Mouse (Mus musculus): Measurements from ENCODE around the gene Hsd17b6.

Hsd17b6 gene

GRCm38 (mm10) chr10:128008207-128008889 is 937 bp upstream of the Hsd17b6 start:
- peak; percentile 69 to 78 for DNase-seq (ENCODE audit: low read depth in 2 of 2, low spot score in 2 of 2)

DNA sequence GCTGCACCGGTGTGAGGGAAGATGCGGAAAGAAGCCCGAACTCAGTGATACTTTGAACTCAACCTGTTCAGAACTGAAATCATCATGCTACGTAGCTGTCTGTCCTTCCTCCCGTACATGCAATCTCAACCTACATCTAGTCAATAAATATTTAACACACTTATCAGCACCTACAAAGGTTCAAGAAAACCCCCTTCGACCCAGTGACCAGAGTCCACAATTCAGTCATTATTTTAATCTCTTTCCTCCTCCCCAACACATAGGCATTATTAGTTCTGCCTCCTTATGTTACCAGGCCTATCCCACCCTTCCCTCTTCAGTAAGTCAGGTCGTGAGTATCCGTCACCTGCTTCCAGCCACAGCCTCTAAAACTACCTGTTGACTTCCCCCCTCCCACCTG is 1.9 kb downstream of the Hsd17b6 start:
- DNase-seq (ENCODE audit: low read depth in 2 of 2, low spot score in 2 of 2): no peak

- no peak for DNase-seq (ENCODE audit: low read depth in 2 of 2, low spot score in 2 of 2)
Measured at GRCm38 (mm10) chr10:128004918-128005317, 2.5 kb downstream of the Hsd17b6 start.

DNA sequence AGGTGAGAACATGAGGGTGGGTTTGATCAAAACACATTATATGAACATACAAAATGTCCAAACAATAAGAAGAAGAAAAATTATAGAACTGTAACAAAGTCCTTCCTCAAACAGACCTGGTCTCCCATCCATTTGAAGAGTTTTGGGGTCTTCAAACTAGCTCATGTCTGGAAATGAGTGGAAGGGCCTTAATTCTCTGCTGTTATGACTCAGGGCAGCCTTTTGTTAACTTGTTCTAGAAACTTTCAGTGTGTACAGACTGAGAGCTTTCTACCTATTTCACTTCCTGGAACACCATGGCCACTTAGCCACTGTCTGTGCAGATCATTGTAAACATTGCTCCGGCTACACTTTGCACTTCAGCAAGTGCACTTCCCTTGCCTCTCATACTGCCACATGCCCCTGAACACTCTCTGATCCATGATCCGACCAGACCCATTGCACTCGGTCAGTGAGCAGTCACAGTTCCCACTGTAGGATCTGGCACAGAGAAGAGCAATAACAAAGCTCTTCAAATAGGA is 4.1 kb downstream of the Hsd17b6 start:
- no peak for DNase-seq (ENCODE audit: low read depth in 2 of 2, low spot score in 2 of 2)

- DNase-seq (ENCODE audit: low read depth in 2 of 2, low spot score in 2 of 2): no peak
Measured at GRCm38 (mm10) chr10:127998260-127998659, 9.2 kb downstream of the Hsd17b6 start.

DNA sequence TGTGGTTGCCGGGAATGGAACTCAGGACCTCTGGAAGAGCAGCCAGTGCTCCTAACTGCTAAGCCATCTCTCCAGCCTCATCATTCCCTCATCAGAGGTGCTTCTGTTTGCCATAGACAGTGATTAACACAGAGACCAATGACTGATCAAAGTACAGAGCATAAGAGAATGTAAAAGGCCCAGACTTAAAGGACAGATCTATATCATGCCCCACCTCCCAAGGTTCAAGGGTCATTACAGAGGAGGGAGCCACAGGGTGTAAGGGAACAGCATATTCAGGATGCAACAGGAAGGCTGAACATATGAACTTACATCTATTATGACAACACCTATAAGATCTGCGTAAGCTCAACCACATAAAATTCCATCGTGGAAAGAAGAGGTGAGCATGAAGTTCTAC is 10.7 kb downstream of the Hsd17b6 start:
- no peak for DNase-seq (ENCODE audit: low read depth in 2 of 2, low spot score in 2 of 2)

GRCm38 (mm10) chr10:127985601-127986000 is 21.8 kb downstream of the Hsd17b6 start:
- no peak for DNase-seq (ENCODE audit: low read depth in 2 of 2, low spot score in 2 of 2)

DNA sequence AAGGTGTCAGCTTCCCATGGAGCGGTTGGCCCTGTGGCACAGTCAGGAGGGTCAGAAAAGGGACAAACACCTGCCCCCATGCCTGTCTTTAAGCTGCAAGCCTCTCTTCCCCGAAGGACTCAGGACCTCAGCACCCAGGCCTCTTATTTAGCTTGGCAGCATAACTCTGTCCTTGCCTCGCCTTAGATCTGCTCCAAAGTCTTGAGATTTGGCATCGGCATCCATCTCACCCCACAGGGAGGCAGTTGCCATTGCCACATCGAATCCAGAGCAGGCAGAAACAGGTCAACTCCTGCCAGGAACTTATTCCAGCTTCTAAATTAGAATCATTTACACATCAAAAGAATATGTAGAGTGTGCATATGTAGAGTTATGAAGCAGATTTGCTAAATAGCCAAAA is 22.8 kb downstream of the Hsd17b6 start:
- DNase-seq (ENCODE audit: low read depth in 2 of 2, low spot score in 2 of 2): no peak

GRCm38 (mm10) chr10:127975503-127975902 is 31.9 kb downstream of the Hsd17b6 start:
- DNase-seq (ENCODE audit: low read depth in 2 of 2, low spot score in 2 of 2): no peak

- DNase-seq (ENCODE audit: low read depth in 2 of 2, low spot score in 2 of 2): no peak
Measured at GRCm38 (mm10) chr10:127974062-127974461, 33.3 kb downstream of the Hsd17b6 start.

DNA sequence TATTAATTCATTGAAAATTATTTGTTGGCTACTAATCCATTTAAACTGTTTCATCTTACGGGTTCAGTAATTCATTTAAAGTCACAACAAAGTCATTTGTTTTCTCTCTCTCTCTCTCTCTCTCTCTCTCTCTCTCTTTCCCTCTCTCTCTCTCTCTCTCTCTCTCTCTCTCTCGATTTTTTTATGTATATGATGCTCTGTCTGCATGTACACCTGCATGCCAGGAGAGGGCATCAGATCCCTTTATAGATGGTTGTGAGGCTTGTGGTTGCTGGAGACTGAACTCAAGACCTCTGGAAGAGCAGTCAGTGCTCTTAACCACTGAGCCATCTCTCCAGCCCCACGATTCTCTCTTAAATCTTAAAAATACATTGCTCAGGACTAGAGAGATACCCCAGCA is 36.3 kb downstream of the Hsd17b6 start:
- no peak for DNase-seq (ENCODE audit: low read depth in 2 of 2, low spot score in 2 of 2)

DNA sequence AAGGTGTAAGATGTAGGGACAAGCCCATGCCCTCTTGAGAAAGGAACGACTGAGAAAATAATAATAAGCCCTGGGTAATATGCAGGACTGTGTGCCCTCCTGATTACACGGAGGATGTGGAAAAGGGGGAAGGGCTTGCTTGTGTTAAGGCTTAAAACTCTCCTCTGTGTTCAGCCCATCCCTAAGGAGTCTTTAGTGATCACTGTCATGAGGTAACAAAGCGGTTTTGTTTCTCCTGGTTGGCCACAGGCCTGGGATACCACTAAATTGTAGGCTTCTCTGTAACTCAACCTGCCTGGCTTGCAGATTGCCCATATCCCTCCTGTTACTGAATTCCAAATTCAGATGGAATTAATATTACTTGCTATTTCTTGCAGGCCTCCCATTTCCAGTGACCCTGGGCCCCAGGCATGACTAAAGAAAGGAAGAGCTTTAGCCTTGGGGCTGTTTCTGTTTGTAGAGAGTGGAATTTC is 37.0 kb downstream of the Hsd17b6 start:
- DNase-seq (ENCODE audit: low read depth in 2 of 2, low spot score in 2 of 2): no peak

- DNase-seq (ENCODE audit: low read depth in 2 of 2, low spot score in 2 of 2): no peak
Measured at GRCm38 (mm10) chr10:127969820-127970219, 37.6 kb downstream of the Hsd17b6 start.

- no peak for DNase-seq (ENCODE audit: low read depth in 2 of 2, low spot score in 2 of 2)
Measured at GRCm38 (mm10) chr10:127966506-127966905, 40.9 kb downstream of the Hsd17b6 start.

DNA sequence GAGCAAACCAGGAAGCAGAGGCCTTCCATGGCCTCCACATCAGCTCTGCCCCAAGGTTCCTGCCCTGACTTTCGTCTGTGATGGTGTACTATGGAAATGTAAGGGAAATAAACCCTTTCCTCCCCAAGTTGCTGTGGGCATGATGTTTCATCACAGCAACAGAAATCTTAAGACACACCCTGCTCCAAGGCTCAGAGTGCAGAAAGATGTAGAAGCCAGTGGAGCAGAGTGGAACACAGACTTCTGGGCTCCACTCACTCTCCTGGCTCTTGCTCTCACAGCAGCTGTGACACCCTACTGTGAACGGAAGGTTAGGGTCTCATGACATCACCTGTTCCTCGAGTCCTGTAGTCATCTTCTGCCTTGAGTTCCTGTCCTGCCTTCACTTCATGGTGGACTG is 43.4 kb downstream of the Hsd17b6 start:
- DNase-seq (ENCODE audit: low read depth in 2 of 2, low spot score in 2 of 2): no peak

- DNase-seq (ENCODE audit: low read depth in 2 of 2, low spot score in 2 of 2): no peak
Measured at GRCm38 (mm10) chr10:127962451-127962850, 45.0 kb downstream of the Hsd17b6 start.

GRCm38 (mm10) chr10:127959161-127959679 is 48.2 kb downstream of the Hsd17b6 start:
- no peak for DNase-seq (ENCODE audit: low read depth in 2 of 2, low spot score in 2 of 2)

- DNase-seq (ENCODE audit: low read depth in 2 of 2, low spot score in 2 of 2): peak; percentile 46 to 56
Measured at GRCm38 (mm10) chr10:127956168-127956816, 51.1 kb downstream of the Hsd17b6 start.

- DNase-seq (ENCODE audit: low read depth in 2 of 2, low spot score in 2 of 2): no peak
Measured at GRCm38 (mm10) chr10:127955034-127955433, 52.4 kb downstream of the Hsd17b6 start.

GRCm38 (mm10) chr10:127951821-127952220 is 55.6 kb downstream of the Hsd17b6 start:
- no peak for DNase-seq (ENCODE audit: low read depth in 2 of 2, low spot score in 2 of 2)

DNA sequence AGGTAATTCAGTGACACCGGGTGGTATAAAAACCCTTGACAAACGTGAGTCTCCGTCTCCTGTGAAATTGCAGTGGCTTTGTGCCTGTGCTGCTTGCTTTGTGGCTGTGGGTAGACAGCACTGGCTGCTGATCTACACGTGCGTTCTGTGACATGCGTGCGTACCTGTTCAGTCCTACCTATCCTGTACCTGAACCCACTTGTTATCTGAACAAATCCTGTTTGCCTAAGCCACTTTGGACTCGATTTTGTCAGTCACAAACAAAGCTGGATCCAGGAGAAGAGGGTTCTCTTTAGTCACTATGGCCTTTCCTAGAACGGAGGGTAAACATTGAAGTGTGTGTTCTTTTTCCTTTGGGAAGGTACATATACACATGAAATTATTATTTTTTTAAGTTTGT is 56.0 kb downstream of the Hsd17b6 start:
- no peak for DNase-seq (ENCODE audit: low read depth in 2 of 2, low spot score in 2 of 2)

DNA sequence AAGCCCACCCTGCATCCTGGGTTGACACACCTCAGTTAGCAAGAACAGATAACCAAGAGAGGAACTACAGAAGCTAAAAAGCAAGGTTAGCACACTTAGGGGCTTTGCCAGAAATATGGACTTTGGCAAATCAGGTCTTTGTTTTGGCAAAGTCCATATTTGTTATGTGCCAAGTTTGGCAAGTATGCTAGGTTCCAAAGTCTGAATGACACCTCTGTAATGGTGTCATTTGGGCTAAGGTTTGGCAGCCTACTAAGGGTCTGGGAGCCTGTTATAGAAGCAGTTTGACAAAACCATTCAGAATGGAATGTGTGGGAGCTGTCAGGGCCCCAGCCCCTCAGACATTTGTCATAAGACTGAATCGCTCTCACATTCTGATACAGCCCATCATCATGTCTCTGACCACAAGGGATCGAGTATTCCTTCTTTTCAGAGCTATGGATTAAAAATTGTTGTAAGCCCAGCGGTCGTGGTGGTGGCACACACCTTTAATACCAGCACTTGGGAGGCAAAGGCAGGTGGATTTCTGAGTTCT is 57.7 kb downstream of the Hsd17b6 start:
- DNase-seq (ENCODE audit: low read depth in 2 of 2, low spot score in 2 of 2): no peak

All from CD8-positive naive resting alpha-beta T cell, adult 2 months (primary cell).